Mouse (Mus musculus) MEL (cell line): ENCODE measurements around the gene Ntn3. TPM values are rescaled to one million over a fixed set of nuclear protein-coding genes. Genes with fewer than 3 reads are reported as not detected.

ENCODE experiments used
- DNase-seq: peaks from one replicate; pipeline ENCODE4 v3.0.0; 2011; ENCODE audit warnings: low read depth, low spot score
- H3K27ac ChIP-seq: 2 replicates; pipeline ENCODE4 v1.5.1; 2012; ENCODE audit warnings: low read depth, mild to moderate bottlenecking, control low read depth, low read length, moderate library complexity; ENCODE audit not compliant: control insufficient read depth
- H3K27me3 ChIP-seq, 2 experiments: fragments of 150-350 bp in 1 of 2; sonication (generic) in 1 of 2; 2 replicates each; pipeline ENCODE4 v1.6.1; 2012; ENCODE audit warnings: low read length in 2 of 2, mild to moderate bottlenecking in 2 of 2, improper control_type of control experiment in 1 of 2, moderate library complexity in 1 of 2; ENCODE audit not compliant: insufficient read depth in 2 of 2, control insufficient read depth in 1 of 2
- H3K36me3 ChIP-seq, 2 experiments: 2 replicates each; pipeline ENCODE4 v1.6.1; 2012 to 2014; ENCODE audit warnings: low read length in 2 of 2, improper control_type of control experiment in 1 of 2, inconsistent platforms in 1 of 2, mild to moderate bottlenecking in 1 of 2; ENCODE audit not compliant: insufficient read depth in 2 of 2, control insufficient read depth in 1 of 2
- H3K4me1 ChIP-seq, 2 experiments: fragments of 150-350 bp in 1 of 2; sonication (generic) in 1 of 2; 2 replicates each; pipeline ENCODE4 v1.6.1; 2012; ENCODE audit warnings: low read length in 2 of 2, improper control_type of control experiment in 1 of 2, mild to moderate bottlenecking in 1 of 2; ENCODE audit not compliant: insufficient read depth in 2 of 2, control insufficient read depth in 1 of 2
- H3K4me3 ChIP-seq, 2 experiments: fragments of 150-350 bp in 1 of 2; sonication (generic) in 1 of 2; 2 replicates each; pipeline ENCODE4 v1.5.1; 2012; ENCODE audit warnings: low read depth in 2 of 2, low read length in 2 of 2, mild to moderate bottlenecking in 2 of 2, moderate library complexity in 2 of 2, control low read depth in 1 of 2, improper control_type of control experiment in 1 of 2; ENCODE audit not compliant: control insufficient read depth in 1 of 2, insufficient read depth in 1 of 2
- H3K79me2 ChIP-seq: 2 replicates; pipeline ENCODE4 v1.6.1; 2012; ENCODE audit warnings: mild to moderate bottlenecking, low read length, moderate library complexity; ENCODE audit not compliant: control insufficient read depth, poor library complexity, insufficient read depth
- H3K9ac ChIP-seq: 2 replicates; pipeline ENCODE4 v1.6.1; 2012; ENCODE audit warnings: low read depth, mild to moderate bottlenecking, control low read depth, low read length, moderate library complexity; ENCODE audit not compliant: control insufficient read depth, poor library complexity, severe bottlenecking
- H3K9me3 ChIP-seq: fragments of 150-350 bp; sonication (generic); replicated peaks from 2 replicates; pipeline ENCODE4 v1.6.1; 2012; ENCODE audit warnings: mild to moderate bottlenecking, low read length, improper control_type of control experiment, moderate library complexity; ENCODE audit not compliant: insufficient read depth
- E2F4 ChIP-seq: IDR thresholded peaks from 2 replicates; pipeline ENCODE4 v1.6.1; 2011; ENCODE audit warnings: low read depth, low read length, improper control_type of control experiment, borderline replicate concordance
- ELF1 ChIP-seq: IDR thresholded peaks from 2 replicates; pipeline ENCODE4 v1.6.1; 2014; ENCODE audit warnings: low read depth, mild to moderate bottlenecking, inconsistent platforms, low read length, improper control_type of control experiment, moderate library complexity
- EP300 ChIP-seq, 2 experiments: IDR thresholded peaks; 2 replicates each; pipeline ENCODE4 v1.6.1; 2011; ENCODE audit warnings: improper control_type of control experiment in 2 of 2, low read length in 2 of 2, low read depth in 1 of 2, mild to moderate bottlenecking in 1 of 2
- ETS1 ChIP-seq: IDR thresholded peaks from 2 replicates; pipeline ENCODE4 v1.6.1; 2012; ENCODE audit warnings: low read depth, mild to moderate bottlenecking, inconsistent platforms, low read length, improper control_type of control experiment, moderate library complexity
- GABPA ChIP-seq: IDR thresholded peaks from 2 replicates; pipeline ENCODE4 v1.6.1; 2012; ENCODE audit warnings: low read depth, mild to moderate bottlenecking, inconsistent platforms, low read length, improper control_type of control experiment, moderate library complexity
- GATA1 ChIP-seq: IDR thresholded peaks from 2 replicates; pipeline ENCODE4 v1.6.1; 2011; ENCODE audit warnings: low read depth, low read length, improper control_type of control experiment
- MAFK ChIP-seq: IDR thresholded peaks from 2 replicates; pipeline ENCODE4 v1.6.1; 2011; ENCODE audit warnings: low read depth, mild to moderate bottlenecking, low read length, improper control_type of control experiment, borderline replicate concordance
- MAZ ChIP-seq: IDR thresholded peaks from 2 replicates; pipeline ENCODE4 v1.6.1; 2012; ENCODE audit warnings: low read depth, mild to moderate bottlenecking, inconsistent platforms, low read length, improper control_type of control experiment
- MEF2A ChIP-seq: IDR thresholded peaks from 2 replicates; pipeline ENCODE4 v1.6.1; 2014; ENCODE audit warnings: low read depth, mild to moderate bottlenecking, inconsistent platforms, low read length, improper control_type of control experiment; ENCODE audit not compliant: poor library complexity, insufficient replicate concordance, severe bottlenecking; ENCODE audit errors: extremely low read depth
- MXI1 ChIP-seq: IDR thresholded peaks from 2 replicates; pipeline ENCODE4 v1.6.1; 2011; ENCODE audit warnings: mild to moderate bottlenecking, low read depth, low read length, improper control_type of control experiment
- MYB ChIP-seq: IDR thresholded peaks from 2 replicates; pipeline ENCODE4 v1.6.1; 2011; ENCODE audit warnings: mild to moderate bottlenecking, low read depth, low read length, improper control_type of control experiment
- NELFE ChIP-seq: IDR thresholded peaks from 2 replicates; pipeline ENCODE4 v1.6.1; 2011; ENCODE audit warnings: low read depth, low read length, improper control_type of control experiment
- POLR2A ChIP-seq, 2 experiments: IDR thresholded peaks; 2 replicates each; pipeline ENCODE4 v1.6.1; 2011 to 2012; ENCODE audit warnings: low read length in 2 of 2, mild to moderate bottlenecking in 2 of 2, control low read depth in 1 of 2, improper control_type of control experiment in 1 of 2, low read depth in 1 of 2, moderate library complexity in 1 of 2; ENCODE audit not compliant: control insufficient read depth in 1 of 2, insufficient read depth in 1 of 2, poor library complexity in 1 of 2
- POLR2AphosphoS2 ChIP-seq: IDR thresholded peaks from 2 replicates; pipeline ENCODE4 v1.6.1; 2011; ENCODE audit warnings: low read length, improper control_type of control experiment
- TAL1 ChIP-seq: IDR thresholded peaks from 2 replicates; pipeline ENCODE4 v1.6.1; 2012; ENCODE audit warnings: mild to moderate bottlenecking, inconsistent platforms, low read length, moderate library complexity, mixed read lengths
- TCF12 ChIP-seq: IDR thresholded peaks from 2 replicates; pipeline ENCODE4 v1.6.1; 2014; ENCODE audit warnings: low read depth, mild to moderate bottlenecking, inconsistent platforms, low read length, improper control_type of control experiment, moderate library complexity
- UBTF ChIP-seq: IDR thresholded peaks from 2 replicates; pipeline ENCODE4 v1.6.1; 2012; ENCODE audit warnings: low read depth, mild to moderate bottlenecking, inconsistent platforms, low read length, improper control_type of control experiment, moderate library complexity, borderline replicate concordance; ENCODE audit not compliant: insufficient read depth
- USF1 ChIP-seq: IDR thresholded peaks from 2 replicates; pipeline ENCODE4 v1.6.1; 2014; ENCODE audit warnings: low read depth, mild to moderate bottlenecking, inconsistent platforms, low read length, improper control_type of control experiment, moderate library complexity
- USF2 ChIP-seq, 2 experiments: IDR thresholded peaks; 2 replicates each; pipeline ENCODE4 v1.6.1; 2011 to 2012; ENCODE audit warnings: improper control_type of control experiment in 2 of 2, low read length in 2 of 2, borderline replicate concordance in 1 of 2, inconsistent platforms in 1 of 2, low read depth in 1 of 2, mild to moderate bottlenecking in 1 of 2; ENCODE audit not compliant: insufficient read depth in 1 of 2
- ZC3H11A ChIP-seq: IDR thresholded peaks from 2 replicates; pipeline ENCODE4 v1.6.1; 2012; ENCODE audit warnings: low read depth, mild to moderate bottlenecking, inconsistent platforms, low read length, improper control_type of control experiment
- ZMIZ1 ChIP-seq: IDR thresholded peaks from 2 replicates; pipeline ENCODE4 v1.6.1; 2012; ENCODE audit warnings: low read depth, mild to moderate bottlenecking, inconsistent platforms, low read length, improper control_type of control experiment, moderate library complexity
- polyA plus RNA-seq, 2 experiments: library from polyadenylated mRNA; stranded (reverse) in 1 of 2; unstranded in 1 of 2; fragments of >175 nt in 1 of 2; fragments of >200 nt in 1 of 2; gene quantifications; 2 replicates each; pipeline versions ENCODE4 v1.2.1 to v1.2.4; 2012; ENCODE audit warnings: low replicate concordance in 2 of 2, low read depth in 1 of 2; ENCODE audit not compliant: insufficient read length in 2 of 2, insufficient read depth in 1 of 2, missing spikeins in 1 of 2
- total RNA-seq: library from RNA; depleted of rRNA; stranded (reverse); fragments of 300-350 nt; gene quantifications from 2 replicates; pipeline ENCODE4 v1.2.3, GENCODE M21; 2012

Gene Ntn3
- total and polyA plus RNA-seq, 3 experiments = 2.5 to 2.7 TPM; not detected in 1

DNA sequence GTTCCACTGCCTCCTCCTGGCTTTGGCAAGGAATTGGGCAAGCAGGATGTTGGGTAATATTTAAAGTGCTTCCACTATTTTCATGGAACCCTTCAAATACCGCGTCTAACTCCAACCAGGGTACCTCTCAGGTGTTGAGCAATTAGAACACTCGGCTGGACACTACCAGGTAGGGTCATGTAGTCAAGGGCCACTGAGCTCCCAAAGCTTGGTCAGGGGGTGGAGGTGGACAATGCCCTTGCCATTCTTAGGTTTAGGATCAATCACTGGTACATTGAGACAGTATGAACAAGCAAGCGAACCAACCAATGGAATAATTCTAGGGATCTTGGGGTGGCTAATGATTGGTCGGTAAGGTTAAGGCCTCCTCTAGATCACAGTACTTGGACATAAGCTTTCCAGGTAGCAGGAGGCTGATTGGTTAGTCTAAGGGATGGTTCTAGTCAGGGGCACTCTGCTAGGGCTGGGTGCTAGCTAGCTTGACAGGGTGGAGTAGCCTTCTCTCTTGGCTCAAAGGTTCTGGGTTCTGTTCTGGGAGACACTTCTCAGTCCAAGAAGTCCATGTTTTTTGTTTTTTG is 3.2 kb upstream of the Ntn3 start:
- H3K9ac ChIP-seq = no peak overlapping the region
- peaks cover 5 to 13% of the 10 kb centered on the region in 2 experiments; a peak in 3 of 4 replicates for H3K36me3 ChIP-seq
- H3K9me3 ChIP-seq = no peaks in the 10 kb centered on the region
- H3K79me2 ChIP-seq = peaks cover 8% of the 10 kb centered on the region
- H3K4me3 ChIP-seq = no peak overlapping the region
- no peaks in the 10 kb centered on the region for H3K27me3 ChIP-seq
- H3K4me1 ChIP-seq = peaks cover 0 to 15% of the 10 kb centered on the region in 2 experiments; a peak in 3 of 4 replicates
- no peak overlapping the region for H3K27ac ChIP-seq
- TF ChIP-seq POLR2AphosphoS2 (no peak; the same call in none of the 2 replicates), POLR2A (IDR thresholded peaks at IDR 0.05; ENCODE audit: control insufficient read depth in 1 of 2, insufficient read depth in 1 of 2, low read depth in 1 of 2, low read length in 2 of 2, poor library complexity in 1 of 2) (peak in 1 of 2 experiments; percentile 18; a peak in 1 of 4 replicates), MYB (no peak), USF2 (IDR thresholded peaks at IDR 0.05; ENCODE audit: borderline replicate concordance in 1 of 2, insufficient read depth in 1 of 2, low read depth in 1 of 2, low read length in 2 of 2) (no peak)
- DNase-seq = no peak

GRCm38 (mm10) chr17:24211631-24212440 is 2.5 kb upstream of the Ntn3 start:
- Histone ChIP-seq H3K36me3 (peaks cover 5 to 11% of the 10 kb centered on the region in 2 experiments; a peak in 3 of 4 replicates), H3K79me2 (peaks cover 15% of the 10 kb centered on the region), H3K9ac (no peak overlapping the region), H3K27me3 (no peaks in the 10 kb centered on the region), H3K4me1 (peaks cover 0 to 21% of the 10 kb centered on the region in 2 experiments; a peak in 3 of 4 replicates), H3K4me3 (no peak overlapping the region), H3K9me3 (no peaks in the 10 kb centered on the region), H3K27ac (no peak overlapping the region)
- DNase-seq = no peak
- TF ChIP-seq MEF2A = no peak
- 0 out of 4 replicates have a peak, but pooled peaks of 1 of the 2 experiments have one; percentile 6 for TF ChIP-seq POLR2A (IDR thresholded peaks at IDR 0.05; ENCODE audit: control insufficient read depth in 1 of 2, insufficient read depth in 1 of 2, low read depth in 1 of 2, low read length in 2 of 2, poor library complexity in 1 of 2)
- TF ChIP-seq MAZ = no peak

GRCm38 (mm10) chr17:24210591-24210990 is 1.3 kb upstream of the Ntn3 start:
- H3K27me3 ChIP-seq = no peaks in the 10 kb centered on the region
- H3K79me2 ChIP-seq = peaks cover 20% of the 10 kb centered on the region
- no peak overlapping the region for H3K27ac ChIP-seq
- H3K9me3 ChIP-seq = no peaks in the 10 kb centered on the region
- DNase-seq = no peak
- no peak overlapping the region for H3K4me3 ChIP-seq
- peaks cover 0 to 27% of the 10 kb centered on the region in 2 experiments; a peak in 3 of 4 replicates for H3K4me1 ChIP-seq
- H3K9ac ChIP-seq = no peak overlapping the region
- peaks cover 3 to 14% of the 10 kb centered on the region in 2 experiments; a peak in 3 of 4 replicates for H3K36me3 ChIP-seq
- TF ChIP-seq UBTF (no peak), MXI1 (no peak), USF1 (no peak), E2F4 (no peak), ELF1 (no peak), TAL1 (no peak), NELFE (no peak), GABPA (no peak), GATA1 (no peak), POLR2A (IDR thresholded peaks at IDR 0.05; ENCODE audit: control insufficient read depth in 1 of 2, insufficient read depth in 1 of 2, low read depth in 1 of 2, low read length in 2 of 2, poor library complexity in 1 of 2) (no peak), POLR2AphosphoS2 (no peak), EP300 (IDR thresholded peaks at IDR 0.05; ENCODE audit: low read depth in 1 of 2, low read length in 2 of 2) (no peak), MYB (no peak), MAFK (no peak), ETS1 (no peak), ZMIZ1 (no peak), TCF12 (no peak), ZC3H11A (no peak)
